Mouse (Mus musculus) hindbrain, embryonic 15.5 days (tissue): ENCODE data around the gene Naa35. TPM values are rescaled to one million over a fixed set of nuclear protein-coding genes. Genes with fewer than 3 reads are reported as not detected.
A peak's percentile ranks its signal among the peaks of the same experiment; 100 is the strongest.

Experiments used
- ATAC-seq: fragments of 200-750 bp; cut with Nextera tagmentation; 2 replicates; pipeline ENCODE4 v1.8.0; 2017; ENCODE audit warnings: low read depth, moderate number of reproducible peaks, moderate TSS enrichment; ENCODE audit not compliant: low FRiP score
- H3K27ac ChIP-seq: fragments of 300-500 bp; sonication (generic); replicated peaks from 2 replicates; pipeline ENCODE4 v1.5.1; 2015; ENCODE audit warnings: mild to moderate bottlenecking, inconsistent platforms
- H3K27me3 ChIP-seq: fragments of 300-500 bp; sonication (generic); 2 replicates; pipeline ENCODE4 v1.6.1; 2015; ENCODE audit warnings: control low read depth, inconsistent platforms
- H3K36me3 ChIP-seq: fragments of 300-500 bp; sonication (generic); 2 replicates; pipeline ENCODE4 v1.6.1; 2015; ENCODE audit warnings: control low read depth, inconsistent platforms
- H3K4me1 ChIP-seq: fragments of 300-500 bp; sonication (generic); replicated peaks from 2 replicates; pipeline ENCODE4 v1.6.1; 2015; ENCODE audit warnings: control low read depth, inconsistent platforms
- H3K4me2 ChIP-seq: fragments of 300-500 bp; sonication (generic); 2 replicates; pipeline ENCODE4 v1.6.1; 2015; ENCODE audit warnings: moderate library complexity, mild to moderate bottlenecking, inconsistent platforms
- H3K4me3 ChIP-seq: fragments of 300-500 bp; sonication (generic); 2 replicates; pipeline ENCODE4 v1.5.1; 2015; ENCODE audit warnings: mild to moderate bottlenecking, inconsistent platforms
- H3K9ac ChIP-seq: fragments of 300-500 bp; sonication (generic); 2 replicates; pipeline ENCODE4 v1.6.1; 2015; ENCODE audit warnings: inconsistent platforms
- H3K9me3 ChIP-seq: fragments of 300-500 bp; sonication (generic); 2 replicates; pipeline ENCODE4 v1.6.1; 2016; ENCODE audit warnings: control low read depth, inconsistent platforms
- WGBS: fragments of 180-500 bp; shearing (Covaris S2); methylation state at CpG from one replicate; pipeline ENCODE4 v1.1.7; 2015; 5-methylcytosine and 5-hydroxymethylcytosine counted together
- polyA plus RNA-seq: library from polyadenylated mRNA; unstranded; fragments of >200 nt; fragmentation: Nextera tagmentation; extraction: Ambion mirVana; gene quantifications from 2 replicates; pipeline ENCODE4 v1.2.1, GENCODE M21; 2015

The Naa35 gene
- polyA plus RNA-seq, 1 experiment from 2014 or later = 126 TPM

DNA sequence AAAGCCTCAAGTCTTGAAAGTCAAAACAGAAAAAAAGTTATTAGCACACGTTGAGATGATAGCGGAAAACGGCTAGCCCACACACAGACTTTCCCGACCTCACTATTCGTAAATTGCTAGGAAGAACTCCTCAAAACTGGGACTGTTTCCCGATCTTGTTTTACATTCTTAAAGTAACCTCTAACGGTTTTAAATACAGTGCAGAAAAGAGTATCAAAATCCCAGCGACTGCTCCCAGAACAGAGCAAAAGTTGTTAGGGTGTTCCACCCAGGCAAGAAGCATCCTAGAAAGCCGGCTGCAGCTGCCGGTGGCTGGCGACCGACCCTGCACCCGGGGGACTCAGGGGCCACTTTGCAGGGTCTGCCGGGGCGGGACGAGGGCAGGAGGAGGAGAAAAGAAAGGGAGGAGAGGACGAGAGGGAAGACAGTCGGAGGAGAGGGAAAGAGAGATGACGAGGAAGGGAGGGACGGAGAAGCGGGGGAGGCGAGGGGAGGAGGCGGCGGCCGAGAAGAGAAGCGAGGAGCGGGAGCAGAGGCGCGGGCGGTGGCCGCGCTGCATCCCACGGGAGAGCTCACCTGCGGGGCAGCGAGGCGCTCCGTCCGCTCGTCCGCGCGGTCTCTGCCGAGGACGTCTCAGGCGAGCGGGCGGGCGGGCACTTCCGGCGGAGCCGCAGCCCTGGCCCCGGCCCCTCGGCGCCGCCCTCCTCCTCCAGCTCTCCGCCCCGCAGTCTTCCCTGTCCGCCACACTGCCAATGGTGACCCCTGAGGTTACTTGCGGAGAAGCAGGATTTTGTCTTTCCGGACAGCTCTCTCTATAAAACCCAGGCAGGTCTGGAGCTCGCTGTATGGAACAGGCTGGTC, 90.3 kb downstream of the Naa35 start, which contains the start of gene Golm1:
TSS of gene Golm1 (minus strand) at position 661 of the 861 bp plus-strand sequence.
- peak; percentile 54 for ATAC-seq
- WGBS = under 1% methylated on average over 46 of the region's 61 CpGs
- no peaks in the 10 kb centered on the region for H3K36me3 ChIP-seq
- peak within 1 kb of the TSS; percentile 76 for H3K4me2 ChIP-seq
- H3K9ac ChIP-seq = peak within 1 kb of the TSS; percentile 63
- no peaks in the 10 kb centered on the region for H3K9me3 ChIP-seq
- no peaks in the 10 kb centered on the region for H3K27me3 ChIP-seq
- H3K4me1 ChIP-seq = peaks cover 26% of the 10 kb centered on the region
- peak within 1 kb of the TSS; percentile 72 for H3K4me3 ChIP-seq
- H3K27ac ChIP-seq = peak within 1 kb of the TSS; percentile 71

DNA sequence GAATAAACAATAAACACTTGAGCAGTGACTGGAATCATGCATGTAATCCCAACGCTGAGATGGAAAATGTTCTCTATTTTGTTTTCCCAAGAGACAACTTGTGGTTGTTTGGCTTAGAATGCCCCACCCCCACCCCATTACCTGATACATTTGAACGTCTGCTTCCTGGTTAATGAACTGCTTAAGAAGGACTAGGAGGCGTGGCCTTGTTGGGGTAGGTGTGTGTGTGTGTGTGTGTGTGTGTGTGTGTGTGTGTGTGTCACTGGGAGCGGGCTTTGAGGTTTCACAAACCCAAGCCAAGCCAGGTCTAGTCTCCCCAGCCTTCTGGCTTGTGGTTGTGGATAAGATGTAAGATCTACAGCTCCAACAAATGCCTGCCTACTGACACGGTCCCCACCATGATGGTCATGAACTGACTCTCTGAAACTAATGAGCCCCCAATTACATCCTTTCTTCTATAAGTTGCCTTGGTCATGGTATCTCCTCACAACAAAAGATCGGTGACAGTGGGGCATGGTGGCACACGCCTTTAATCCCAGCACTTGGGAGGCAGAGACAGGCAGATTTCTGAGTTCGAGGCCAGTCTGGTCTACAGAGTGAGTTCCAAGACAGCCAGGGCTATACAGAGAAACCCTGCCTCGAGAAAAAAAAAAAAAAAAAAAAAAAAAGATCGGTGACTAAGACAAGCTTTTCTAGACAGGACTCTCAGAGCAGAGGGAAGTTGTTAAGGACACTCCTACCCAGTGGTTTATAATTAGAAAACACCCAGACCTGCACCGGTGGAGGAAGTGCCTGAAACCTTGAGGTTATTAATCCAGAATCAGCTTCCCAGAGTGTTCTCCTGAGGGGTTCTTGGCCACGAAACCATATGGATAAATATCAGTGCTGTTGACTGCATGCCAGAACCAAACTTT, 91.5 kb downstream of the Naa35 start:
- WGBS = 81% methylated on average over 12 of the region's 12 CpGs

DNA sequence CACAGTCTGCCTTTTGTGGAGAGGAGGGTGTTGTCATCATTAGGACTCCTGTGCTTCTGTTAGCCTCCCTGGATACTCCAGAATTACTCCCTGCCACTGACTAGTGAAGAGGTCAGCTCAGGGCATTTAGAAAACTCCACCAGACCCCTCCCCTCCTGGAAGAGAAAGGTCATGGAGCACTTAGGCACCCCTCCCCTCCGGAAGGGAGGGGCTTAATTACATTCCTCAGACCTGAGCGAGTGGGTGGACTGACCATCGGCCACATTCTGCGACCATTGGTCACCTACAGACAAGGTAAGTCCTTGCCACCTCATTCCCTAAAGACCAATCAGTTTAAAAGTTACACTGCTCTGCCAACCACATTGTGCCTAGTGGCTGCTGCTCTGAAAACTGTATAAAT, 94.2 kb downstream of the Naa35 start:
- WGBS = 56% methylated on average over 4 of the region's 4 CpGs
- H3K27ac ChIP-seq = no peak overlapping the region
- no peaks in the 10 kb centered on the region for H3K36me3 ChIP-seq
- H3K4me1 ChIP-seq = peaks cover 7% of the 10 kb centered on the region
- no peak overlapping the region for H3K4me3 ChIP-seq
- H3K9ac ChIP-seq = no peak overlapping the region
- H3K4me2 ChIP-seq = no peak overlapping the region
- ATAC-seq = no peak
- no peaks in the 10 kb centered on the region for H3K27me3 ChIP-seq
- no peaks in the 10 kb centered on the region for H3K9me3 ChIP-seq

More for the DNA sequence above, 91.5 kb downstream of the Naa35 start:
- no peak overlapping the region for H3K9ac ChIP-seq
- no peak for ATAC-seq
- peaks cover 24% of the 10 kb centered on the region for H3K4me1 ChIP-seq
- H3K36me3 ChIP-seq = no peaks in the 10 kb centered on the region
- peak overlapping the region; percentile 72; the same call in 1 of the 2 replicates for H3K4me3 ChIP-seq
- no peak overlapping the region for H3K27ac ChIP-seq
- no peak overlapping the region for H3K4me2 ChIP-seq
- no peaks in the 10 kb centered on the region for H3K27me3 ChIP-seq
- H3K9me3 ChIP-seq = no peaks in the 10 kb centered on the region

DNA sequence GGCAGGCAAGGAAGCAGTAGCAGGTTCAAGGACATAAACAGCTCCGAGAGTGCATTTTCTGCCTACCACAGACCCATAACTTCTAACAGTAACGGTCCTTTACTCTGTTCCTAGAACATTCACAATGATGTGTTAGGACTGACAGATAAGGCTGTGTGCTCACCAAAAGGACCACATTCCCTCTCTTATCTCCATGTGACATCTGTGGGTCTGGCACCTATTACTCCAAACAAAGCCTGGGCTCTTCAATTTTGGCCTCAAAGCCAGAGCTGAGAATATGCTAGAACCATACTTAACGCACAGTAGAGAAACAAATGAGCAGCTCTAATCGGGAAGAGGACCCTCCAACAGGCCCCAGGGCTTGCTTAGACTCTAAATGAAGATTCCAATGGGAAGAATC, 94.8 kb downstream of the Naa35 start:
- Histone ChIP-seq H3K27me3 (no peaks in the 10 kb centered on the region), H3K36me3 (no peaks in the 10 kb centered on the region), H3K9me3 (no peaks in the 10 kb centered on the region), H3K4me1 (0 out of 2 replicates have a peak, but pooled peaks cover 1% of the 10 kb centered on the region), H3K27ac (no peak overlapping the region), H3K4me2 (no peak overlapping the region), H3K9ac (no peak overlapping the region), H3K4me3 (no peak overlapping the region)
- ATAC-seq = no peak
- 76% methylated on average over 4 of the region's 4 CpGs for WGBS

DNA sequence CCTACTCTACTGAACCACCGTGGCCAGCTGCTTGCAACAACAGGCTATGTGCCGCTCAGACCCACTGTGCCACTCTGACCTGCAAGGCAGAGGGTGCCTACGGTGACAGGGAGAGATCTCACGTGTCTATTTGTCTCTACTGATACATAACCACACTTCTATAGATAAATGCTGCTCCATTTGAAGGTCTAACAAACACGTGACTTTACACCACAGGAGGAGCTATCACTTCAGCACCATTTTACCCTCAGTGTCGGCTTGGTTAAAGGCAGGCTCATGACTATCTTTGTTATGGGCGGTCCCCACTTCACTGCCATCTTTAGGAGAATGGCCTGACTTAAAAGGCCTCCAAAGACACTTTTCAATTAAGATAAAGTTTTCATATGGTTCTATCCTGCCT, 97.6 kb downstream of the Naa35 start:
- H3K27me3 ChIP-seq = no peaks in the 10 kb centered on the region
- H3K9ac ChIP-seq = no peak overlapping the region
- no peak overlapping the region for H3K4me2 ChIP-seq
- H3K4me1 ChIP-seq = no peaks in the 10 kb centered on the region
- 36% methylated on average over 7 of the region's 7 CpGs for WGBS
- ATAC-seq = no peak
- no peaks in the 10 kb centered on the region for H3K36me3 ChIP-seq
- H3K27ac ChIP-seq = no peak overlapping the region
- no peaks in the 10 kb centered on the region for H3K9me3 ChIP-seq
- H3K4me3 ChIP-seq = no peak overlapping the region

DNA sequence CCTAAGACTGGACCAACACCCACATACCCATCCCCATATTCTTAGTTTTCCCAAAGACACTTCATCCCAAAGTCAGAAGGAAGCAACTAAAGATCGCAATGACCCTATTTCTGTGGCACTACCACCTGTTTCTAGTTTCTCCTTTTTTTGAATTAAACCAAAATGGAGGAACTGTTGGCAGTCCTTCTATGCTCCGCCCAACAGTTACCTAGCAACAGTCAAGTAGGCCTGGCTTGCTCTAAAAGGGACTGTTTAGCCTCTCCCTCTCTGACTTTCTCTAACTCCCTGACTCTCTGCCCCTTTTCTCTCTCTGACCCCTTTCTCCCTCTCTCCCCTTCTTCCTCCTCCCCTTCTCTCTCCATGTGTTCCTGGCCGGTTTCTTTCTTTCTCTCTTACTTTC, 100.2 kb downstream of the Naa35 start:
- Histone ChIP-seq H3K27me3 (no peaks in the 10 kb centered on the region), H3K9ac (no peak overlapping the region), H3K9me3 (no peaks in the 10 kb centered on the region), H3K27ac (no peak overlapping the region), H3K36me3 (no peaks in the 10 kb centered on the region), H3K4me1 (no peaks in the 10 kb centered on the region), H3K4me3 (no peak overlapping the region), H3K4me2 (no peak overlapping the region)
- WGBS = 87% methylated on average over 3 of the region's 3 CpGs
- no peak for ATAC-seq

Other genes starting within 250 kb of the Naa35 start
- gene Agtpbp1, start within 50 bp of the Naa35 start, polyA plus RNA-seq = 65.9 and 67.6 TPM in 2 replicates
- gene Golm1, start 90.6 kb downstream of the Naa35 start, polyA plus RNA-seq = 23.0 and 30.7 TPM in 2 replicates
- not detected in 2 replicates for gene 4921517D22Rik, start 108.8 kb downstream of the Naa35 start, polyA plus RNA-seq
- 0.05 TPM in 1 of 2 replicates, not detected in the other for gene Spata31d1a, start 125.1 kb downstream of the Naa35 start, polyA plus RNA-seq
- not detected in 2 replicates for gene Spata31d1b, start 127.0 kb downstream of the Naa35 start, polyA plus RNA-seq
- gene Spata31d1d, start 146.5 kb downstream of the Naa35 start, polyA plus RNA-seq = not detected in 2 replicates
- 0.05 and 0.21 TPM in 2 replicates for gene 1700014D04Rik, start 161.5 kb downstream of the Naa35 start, polyA plus RNA-seq
- 160 and 163 TPM in 2 replicates for gene Isca1, start 184.6 kb downstream of the Naa35 start, polyA plus RNA-seq
- not detected in 2 replicates for gene Gm49354, start 197.0 kb downstream of the Naa35 start, polyA plus RNA-seq
- 41.5 and 42.6 TPM in 2 replicates for gene Tut7, start 237.9 kb downstream of the Naa35 start, polyA plus RNA-seq